Mouse (Mus musculus) retina, embryonic 14.5 days (tissue): ENCODE data around the gene Zfp763.
A peak's percentile ranks its signal among the peaks of the same experiment; 100 is the strongest.
"Not testable (repeated sequence)": the region's sequence is repeated elsewhere in the genome, so short reads cannot be mapped to it uniquely, and the experiment has no call there.

Experiments
- DNase-seq: peaks from one replicate; pipeline ENCODE4 v3.0.0-alpha.2; 2015; ENCODE audit warnings: low spot score

Gene Zfp763

GRCm38 (mm10) chr17:33032900-33033891 is at the start of gene Zfp763:
Zfp763 (minus strand) TSS chr17:33033402.
- peak; percentile 90 for DNase-seq

GRCm38 (mm10) chr17:33067958-33068357 is 34.8 kb upstream of the Zfp763 start, which contains the start of gene 4921501E09Rik:
4921501E09Rik (minus strand) TSS chr17:33068058.
- no peak for DNase-seq

- no peak for DNase-seq
These were observed 29.8 kb upstream of the Zfp763 start for GRCm38 (mm10) chr17:33063001-33063400.

DNA sequence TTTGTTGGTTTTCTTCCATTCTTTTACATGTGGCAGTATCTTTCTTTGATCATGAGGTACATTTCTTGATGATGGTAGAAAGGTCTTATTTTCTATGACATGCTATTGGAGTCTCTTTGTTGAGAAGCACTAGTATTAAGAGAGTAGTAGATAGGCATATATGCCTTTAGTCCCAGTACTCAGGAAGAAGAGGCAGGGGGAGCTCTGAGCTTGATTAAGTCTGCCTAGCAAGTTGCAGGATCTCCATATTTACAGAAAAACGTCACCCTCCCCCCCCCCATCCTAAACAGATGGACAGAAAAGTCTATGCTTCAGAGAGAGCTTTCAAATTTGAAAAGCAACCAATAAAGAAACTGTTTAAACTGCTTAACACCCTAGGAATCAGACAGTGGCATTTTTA is 25.6 kb upstream of the Zfp763 start:
- DNase-seq = no peak

DNA sequence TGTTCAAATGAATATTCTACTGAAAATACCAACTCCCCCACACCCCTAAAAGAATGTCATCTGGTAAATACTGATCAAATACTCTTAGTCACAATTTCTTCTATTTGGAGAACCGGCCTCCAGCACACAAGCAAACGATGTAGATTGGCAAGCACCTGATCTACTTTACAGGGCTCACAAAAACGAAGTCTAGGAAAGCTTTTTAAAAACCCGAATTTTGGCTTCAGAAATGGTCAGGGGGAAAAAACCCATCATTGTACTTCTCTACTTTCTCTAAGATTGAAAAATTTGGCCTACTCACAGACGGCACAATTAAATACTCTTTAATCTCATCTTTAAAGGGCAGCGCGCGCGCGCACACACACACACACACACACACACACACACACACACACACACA is 826 bp downstream of the Zfp763 start:
- DNase-seq = peak; percentile 11

- not testable (repeated sequence) for DNase-seq
These were observed 12.8 kb downstream of the Zfp763 start for GRCm38 (mm10) chr17:33020434-33020833.

DNA sequence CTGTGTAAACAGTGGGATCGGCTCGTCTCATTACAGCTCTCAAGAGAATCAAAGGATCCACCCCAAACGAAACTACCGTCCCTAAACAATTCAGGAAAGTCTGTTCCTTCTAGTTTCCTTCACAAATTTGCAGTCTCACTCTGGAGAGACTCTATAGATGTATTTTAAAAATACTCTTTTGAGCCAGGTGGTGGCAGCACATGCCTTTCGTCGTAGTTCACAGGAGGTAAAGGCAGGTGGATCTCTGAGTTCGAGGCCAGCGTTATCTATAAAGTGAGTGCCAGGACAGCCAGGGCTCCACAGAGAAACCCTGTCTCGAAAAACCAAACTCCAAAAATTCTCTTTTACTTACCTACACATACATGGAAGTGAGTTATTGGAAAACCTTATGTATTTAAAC is 24.9 kb downstream of the Zfp763 start:
- no peak for DNase-seq

GRCm38 (mm10) chr17:32998492-32998891 is 34.7 kb downstream of the Zfp763 start:
- DNase-seq = no peak

- DNase-seq = peak; percentile 95
These were observed 40.3 kb downstream of the Zfp763 start, which contains the start of gene Zfp952 for GRCm38 (mm10) chr17:32992699-32993474. Zfp952 (plus strand) TSS chr17:32993129.

GRCm38 (mm10) chr17:32991965-32992698 is 41.1 kb downstream of the Zfp763 start:
- DNase-seq = no peak

- no peak for DNase-seq
These were observed 46.9 kb downstream of the Zfp763 start for GRCm38 (mm10) chr17:32986301-32986700.

- DNase-seq = no peak
These were observed 51.8 kb downstream of the Zfp763 start for GRCm38 (mm10) chr17:32981361-32981760.
